15 mouse cellular contexts compared by ENCODE assay signal in genomic region chr9:52853338-52853737, GRCm38 (mm10).
"Had no signal": no experiment of that assay in that cellular context is flagged by ENCODE, and none has a peak within 500 bp of the region (broad histone marks: within the 10 kb centered on the region; RNA-seq: fewer than 3 reads in every experiment).

No protein-coding gene starts in this region.

- H3K27me3 ChIP-seq: limb, embryonic 13.5 days; midbrain, embryonic 15.5 days; neural tube, embryonic 12.5 days had no signal

- H3K9ac ChIP-seq: limb, embryonic 13.5 days; liver, embryonic 14.5 days; midbrain, embryonic 15.5 days; neural tube, embryonic 12.5 days had no signal

- H3K9me3 ChIP-seq: limb, embryonic 13.5 days; midbrain, embryonic 15.5 days; neural tube, embryonic 12.5 days had no signal

- H3K4me2 ChIP-seq: limb, embryonic 13.5 days; midbrain, embryonic 11.5 days; midbrain, embryonic 15.5 days; neural tube, embryonic 12.5 days had no signal

- H3K4me1 ChIP-seq: limb, embryonic 13.5 days; midbrain, embryonic 15.5 days; neural tube, embryonic 12.5 days had no signal

- H3K27ac ChIP-seq: limb, embryonic 13.5 days; liver, embryonic 14.5 days; midbrain, embryonic 15.5 days; neural tube, embryonic 12.5 days had no signal

- H3K4me3 ChIP-seq: limb, embryonic 13.5 days; midbrain, embryonic 15.5 days; neural tube, embryonic 12.5 days had no signal

- DNase-seq: kidney, postnatal 14 days; layer of hippocampus, adult 9-11 months; layer of hippocampus, postnatal 36 days; left cerebral cortex, postnatal 4 days; lung, adult 2 months; lung, postnatal 36 days; spleen, adult 18-20 months; thymus, adult 18-20 months; thymus, postnatal 14 days had no signal

- ATAC-seq: lung, postnatal 0 days; midbrain, embryonic 15.5 days had no signal

- H3K36me3 ChIP-seq: limb, embryonic 13.5 days; midbrain, embryonic 15.5 days; neural tube, embryonic 12.5 days had no signal
